Mouse (Mus musculus): ENCODE measurements at regions not wholly inside any gene's neighbourhood (a gene's known extent, or its start where the extent isn't known, plus 50 kb on each side); places are given as distances from the start of the nearest gene placed in this dataset.
"Not testable (repeated sequence)": the region's sequence is repeated elsewhere in the genome, so short reads cannot be mapped to it uniquely, and the experiment has no call there.

DNA sequence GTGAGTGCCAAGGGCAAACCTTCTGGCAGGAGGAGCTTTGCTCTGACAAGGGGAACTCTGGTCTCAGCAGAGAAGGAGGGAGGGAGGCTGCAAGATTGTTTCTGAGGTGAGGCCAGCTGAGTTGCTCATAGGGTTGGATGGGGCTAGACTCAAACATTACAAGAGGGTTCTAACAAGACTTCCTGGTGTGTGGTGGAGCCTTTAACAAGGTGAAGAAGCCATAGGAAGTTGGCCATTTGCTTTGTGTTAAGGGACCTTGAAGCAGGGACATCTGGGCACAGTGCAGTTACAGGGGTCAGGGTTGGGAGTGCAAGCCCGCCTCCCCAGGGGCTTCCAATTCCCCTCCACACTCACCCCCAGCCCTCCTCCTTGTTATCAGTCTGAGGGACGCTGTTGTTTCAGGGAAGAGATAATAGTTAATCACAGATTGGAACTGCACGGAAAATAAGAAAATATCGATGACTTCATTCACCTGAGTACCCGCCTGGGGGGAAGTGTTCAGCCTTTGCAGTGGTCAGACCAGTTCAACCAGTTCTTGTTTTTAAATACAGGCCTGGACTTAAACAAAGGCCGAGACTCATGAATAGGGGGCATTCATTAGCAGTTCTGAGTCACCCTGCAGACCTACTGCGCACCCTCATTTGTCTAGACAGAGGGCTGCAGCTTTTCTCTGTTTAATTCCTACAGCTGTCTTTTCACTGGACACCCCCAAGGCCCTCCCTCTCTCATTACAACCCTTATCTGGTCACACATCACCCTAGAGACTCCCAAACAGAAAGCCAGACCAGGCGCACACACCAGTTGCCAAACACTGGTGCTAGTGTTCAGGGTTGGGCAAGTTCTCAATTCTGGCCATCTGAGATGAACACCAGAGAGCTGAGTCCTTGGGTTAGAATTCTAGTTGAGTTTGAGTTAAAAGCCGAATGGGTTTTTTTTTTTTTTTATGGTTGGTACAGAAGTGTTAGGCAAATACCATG, 139.5 kb downstream of the Bcl2l11 start:
- DNase-seq (ENCODE audit: low spot score) = no peak

DNA sequence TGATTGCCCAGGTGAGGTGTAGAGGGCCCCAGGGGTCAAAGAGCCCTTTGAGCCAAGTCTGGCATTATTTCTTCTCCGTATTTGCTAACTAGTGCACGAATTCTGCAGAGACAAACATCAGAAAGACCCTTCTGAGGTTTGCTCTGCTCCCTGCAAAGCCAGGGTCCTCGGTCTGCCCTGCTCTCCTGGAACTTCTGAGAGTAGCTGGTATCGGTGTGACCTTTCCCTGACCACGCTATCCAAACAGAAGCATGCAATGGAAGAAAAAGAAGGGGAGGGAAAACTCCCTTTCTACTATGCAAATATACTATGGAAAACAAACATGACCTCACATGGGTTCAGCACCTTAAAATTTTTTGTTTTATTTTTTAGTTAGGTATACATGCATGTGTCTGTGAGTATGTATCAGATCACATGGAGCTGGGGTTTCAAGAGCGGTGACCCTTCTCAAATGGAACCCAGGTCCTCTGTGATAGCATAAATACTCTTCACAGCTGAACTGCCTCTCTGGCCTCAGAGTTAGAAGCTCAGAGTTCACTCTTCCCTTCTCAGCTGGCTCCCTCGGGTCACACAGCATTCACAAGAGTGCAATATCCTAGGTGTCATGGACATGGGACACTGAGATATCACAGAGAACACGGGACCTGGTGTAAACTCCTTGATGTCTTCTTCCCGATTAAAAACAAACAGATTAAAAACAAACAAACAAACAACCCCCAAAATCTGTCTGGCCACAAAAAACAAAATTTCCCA, 144.7 kb downstream of the Bcl2l11 start:
- no peak for DNase-seq (ENCODE audit: low spot score)

DNA sequence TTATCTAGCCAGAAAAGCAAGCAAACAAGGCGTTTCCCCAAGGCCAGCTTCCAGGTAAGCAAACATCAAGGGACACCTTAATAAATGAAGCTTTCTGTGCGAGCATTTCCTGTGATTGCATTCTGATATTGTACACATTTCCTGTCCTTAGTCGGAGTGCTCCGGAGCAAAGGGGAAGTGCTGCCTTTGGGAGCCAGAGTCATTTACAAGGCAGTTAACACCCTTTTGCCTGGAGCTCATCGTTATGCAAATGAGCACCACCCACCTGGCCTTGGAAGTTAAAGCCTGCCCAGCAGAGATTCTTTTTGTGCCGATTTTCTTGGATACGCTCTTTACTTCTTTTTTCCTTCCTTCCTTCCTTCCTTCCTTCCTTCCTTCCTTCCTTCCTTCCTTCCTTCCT, 147.0 kb downstream of the Bcl2l11 start:
- DNase-seq (ENCODE audit: low spot score) = no peak

DNA sequence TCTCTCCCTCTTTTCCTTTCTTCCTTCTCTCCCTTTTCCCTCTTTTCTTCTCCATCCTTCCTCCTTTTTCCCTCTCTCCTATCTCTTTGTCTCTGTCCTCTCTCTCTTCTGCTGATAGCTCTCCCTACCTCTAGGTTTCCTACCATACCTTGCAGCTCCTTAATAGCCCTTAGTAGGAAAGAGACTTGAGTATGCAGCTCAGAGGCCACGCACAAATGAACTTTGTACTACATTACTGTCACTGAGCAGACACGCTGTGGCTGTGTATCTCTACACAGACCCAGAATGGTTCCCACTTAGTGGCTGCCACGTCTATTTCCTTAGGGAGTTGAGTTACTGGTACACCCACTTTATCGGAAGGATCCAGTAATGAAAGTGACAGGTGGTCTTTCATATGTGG, 147.5 kb downstream of the Bcl2l11 start:
- DNase-seq (ENCODE audit: low spot score) = no peak

DNA sequence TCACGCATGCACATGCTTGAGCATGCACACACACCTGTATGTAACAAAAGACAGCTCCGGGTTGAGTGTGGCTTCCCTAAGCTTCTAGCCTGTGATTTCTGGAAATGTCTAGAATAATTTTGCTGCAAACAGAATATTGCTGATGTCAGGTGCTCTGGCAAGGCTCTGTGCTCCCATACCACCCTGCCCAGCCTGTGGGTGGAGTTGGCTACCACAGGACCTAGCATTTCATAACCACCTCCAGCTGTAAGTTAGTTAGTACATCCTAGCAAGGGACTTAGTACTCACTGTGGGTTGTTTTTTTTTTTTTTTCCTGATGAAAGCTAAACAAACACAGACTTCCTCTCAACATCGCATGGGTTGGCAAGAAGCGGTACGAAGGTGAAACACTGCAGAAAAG, 150.5 kb downstream of the Bcl2l11 start:
- DNase-seq (ENCODE audit: low spot score) = no peak

DNA sequence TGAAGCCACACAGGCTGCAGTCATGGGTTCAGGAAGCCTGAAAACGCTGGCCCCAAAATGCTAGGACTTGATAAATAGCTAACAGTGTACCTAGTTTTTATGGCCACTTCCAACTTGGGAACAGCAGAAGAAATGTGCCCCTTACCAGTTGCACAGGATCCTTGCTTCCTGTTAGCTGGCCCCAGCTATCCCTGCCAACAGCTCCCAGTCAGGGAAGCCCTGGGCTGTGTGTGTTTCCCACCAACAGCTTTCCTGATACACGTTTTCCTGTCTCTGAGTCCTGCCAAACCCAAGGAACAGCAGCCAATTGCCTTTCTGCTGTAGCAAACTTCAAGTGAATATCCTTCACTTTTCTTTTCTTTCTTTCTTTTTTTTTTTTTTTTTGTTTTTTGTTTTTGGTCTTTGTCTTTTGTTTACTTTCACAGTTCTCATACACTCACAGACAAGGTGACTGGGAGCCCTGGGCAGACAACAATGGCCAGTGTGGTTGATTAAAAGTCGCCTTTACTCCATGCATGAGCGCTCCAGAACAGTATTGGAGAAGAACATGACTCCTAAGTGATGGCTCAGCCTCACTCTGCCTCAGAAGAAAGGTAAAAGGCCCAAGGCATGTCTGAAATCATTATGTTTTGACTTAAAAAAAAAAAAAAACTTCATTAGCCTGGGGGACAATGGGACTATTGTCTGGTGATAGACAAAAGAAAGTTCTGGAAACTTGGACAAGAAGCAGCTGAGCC, 151.7 kb downstream of the Bcl2l11 start:
- DNase-seq (ENCODE audit: low spot score) = no peak

DNA sequence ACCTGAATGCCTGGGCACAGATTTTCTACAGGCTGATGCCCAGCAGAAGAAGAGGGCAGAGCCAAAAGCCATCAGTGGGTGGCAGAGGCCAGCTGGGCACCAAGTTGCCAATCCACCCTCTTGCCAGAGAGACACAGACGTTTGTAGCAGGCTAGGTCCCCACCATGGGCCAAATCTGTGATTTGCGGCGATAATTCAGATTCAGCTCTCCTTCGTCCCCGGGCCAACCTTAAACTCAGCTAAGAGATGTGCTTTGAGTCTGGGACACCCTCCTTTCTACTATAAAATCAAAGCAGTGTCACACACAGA, 152.2 kb downstream of the Bcl2l11 start:
- DNase-seq (ENCODE audit: low spot score) = no peak

DNA sequence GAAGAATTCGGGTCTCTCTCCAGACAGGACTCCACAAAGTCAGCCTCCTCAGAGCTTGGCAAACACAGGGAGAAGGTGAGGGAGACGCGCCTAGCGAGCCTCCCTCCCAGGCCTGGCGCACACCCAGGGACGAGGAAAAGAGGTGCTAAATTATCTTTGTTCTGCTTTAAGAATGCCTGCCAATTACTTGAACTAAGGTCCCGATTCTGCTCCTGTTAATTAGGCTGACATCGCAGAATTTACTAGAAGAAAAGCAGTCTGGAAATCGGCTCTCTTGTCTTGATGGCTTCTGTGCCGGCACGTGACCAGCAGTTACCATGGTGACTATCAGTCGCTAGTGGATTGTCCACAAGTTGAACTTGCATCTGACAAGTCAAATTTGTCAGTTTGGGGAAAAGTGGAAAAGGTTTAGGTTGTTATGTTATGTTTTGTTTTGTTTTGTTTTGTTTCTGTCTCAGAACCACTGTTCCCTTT, 152.8 kb downstream of the Bcl2l11 start:
- no peak for DNase-seq (ENCODE audit: low spot score)

DNA sequence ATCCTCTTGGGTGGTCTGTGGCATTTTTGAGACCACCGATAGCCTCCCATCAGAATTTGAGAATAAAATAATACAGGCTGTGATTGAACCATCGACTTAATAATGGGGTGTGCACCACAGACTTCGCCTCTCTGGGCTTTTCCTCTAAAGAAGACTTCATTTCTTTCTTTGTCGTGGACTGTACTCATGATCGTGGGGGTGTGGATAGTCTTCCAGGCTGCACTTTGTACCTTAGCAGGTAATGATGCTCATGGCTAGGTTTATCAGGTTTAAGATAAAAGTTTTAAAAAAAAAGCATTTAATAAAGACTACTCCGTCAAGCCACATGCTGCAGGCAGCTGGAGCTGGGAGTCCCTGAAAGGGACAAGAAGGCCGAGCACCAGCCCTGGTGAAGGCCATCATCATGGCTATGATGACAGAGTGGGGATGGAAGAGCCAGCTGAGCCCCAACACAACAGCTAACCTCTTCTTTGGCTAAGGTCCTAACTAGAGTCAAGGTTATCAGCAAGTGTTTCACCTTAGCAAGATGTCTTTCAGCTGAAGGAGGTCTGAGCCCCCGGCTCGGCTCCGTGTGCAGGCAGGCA, 153.4 kb downstream of the Bcl2l11 start:
- no peak for DNase-seq (ENCODE audit: low spot score)

DNA sequence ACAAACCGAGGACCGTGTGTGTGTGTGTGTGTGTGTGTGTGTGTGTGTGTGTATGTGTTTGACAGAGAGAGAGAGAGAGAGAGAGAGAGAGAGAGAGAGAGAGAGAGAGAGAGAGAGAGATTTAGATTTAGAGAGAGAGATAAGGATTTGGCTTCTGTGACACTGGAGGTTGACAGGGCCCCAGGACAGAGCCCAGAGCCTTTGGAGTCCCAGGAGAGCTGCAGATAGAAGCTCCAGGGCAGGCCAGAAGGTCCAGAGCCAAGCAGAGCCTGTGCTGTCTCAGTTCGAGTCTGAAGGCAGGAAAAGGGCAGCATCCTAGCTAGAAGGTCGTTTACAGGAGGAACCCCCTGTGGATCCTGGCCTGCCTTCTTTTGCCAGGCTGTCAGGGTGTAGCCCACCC, 156.8 kb downstream of the Bcl2l11 start:
- DNase-seq (ENCODE audit: low spot score) = no peak

DNA sequence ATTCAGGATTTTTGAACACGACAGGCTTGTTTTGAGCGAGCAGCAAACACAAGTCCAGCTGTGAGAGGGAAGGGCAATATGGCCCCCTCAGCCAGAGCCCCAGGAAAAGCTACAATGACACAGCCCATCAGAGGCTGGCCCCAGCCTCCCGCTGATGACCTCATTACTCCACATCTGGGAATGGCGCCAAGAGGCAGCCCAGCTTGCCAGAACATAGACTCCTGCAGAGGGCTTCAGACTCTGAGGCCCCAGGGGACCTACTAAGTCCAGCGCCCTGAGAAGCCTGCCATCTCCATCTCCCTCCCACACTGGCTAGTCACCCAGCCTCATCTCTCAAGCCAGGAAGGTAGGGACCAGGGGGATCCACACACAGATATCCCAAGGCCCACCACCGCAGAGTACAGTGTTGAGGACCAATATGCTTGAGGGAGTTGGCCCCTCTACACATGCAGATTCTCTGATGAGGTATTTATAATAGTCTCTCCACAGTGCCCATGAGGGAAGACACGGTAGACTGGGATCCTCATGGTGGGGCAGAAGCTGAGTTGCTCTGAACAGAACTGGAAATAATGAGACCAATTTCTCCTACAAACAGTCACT, 159.1 kb downstream of the Bcl2l11 start:
- peak; percentile 50 for DNase-seq (ENCODE audit: low spot score)

DNA sequence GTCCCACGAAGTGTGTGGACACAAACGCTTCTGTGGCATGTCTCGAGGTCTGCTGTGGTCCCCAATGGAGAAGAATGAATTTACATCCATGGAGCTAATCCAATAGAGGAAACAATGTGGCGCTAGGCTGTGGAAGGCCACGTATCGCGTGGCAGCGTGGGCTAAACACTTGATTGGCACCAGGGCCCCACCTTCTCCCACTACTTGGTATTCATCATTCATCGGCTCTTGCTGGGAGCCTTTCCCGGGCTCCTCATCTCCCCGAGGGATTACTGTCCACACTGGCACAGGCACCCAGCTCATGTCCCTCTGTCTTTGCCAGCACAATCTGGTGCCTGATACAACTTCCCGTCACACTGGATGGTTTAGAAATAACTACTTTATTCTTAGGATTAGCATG, 159.6 kb downstream of the Bcl2l11 start:
- DNase-seq (ENCODE audit: low spot score) = no peak

DNA sequence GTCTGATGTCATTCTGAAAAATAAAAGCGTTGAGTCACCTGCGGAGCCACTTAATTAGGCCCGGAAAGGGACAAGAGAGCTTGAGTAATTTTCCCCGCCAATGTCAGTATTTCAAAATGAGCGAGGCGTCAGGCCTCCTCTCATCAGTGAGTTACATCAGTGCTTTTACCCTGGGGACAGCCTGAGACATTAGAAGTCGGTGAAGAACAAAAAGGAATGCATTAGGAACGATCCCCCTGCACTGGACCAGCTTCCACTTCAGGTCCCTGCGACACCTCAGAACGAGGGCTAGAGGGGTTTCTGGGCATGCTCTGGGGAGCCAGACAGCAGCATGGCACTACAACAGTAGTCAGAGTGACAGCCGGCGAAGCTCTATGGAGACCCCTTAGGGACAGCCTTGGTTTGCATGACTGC, 162.3 kb downstream of the Bcl2l11 start:
- DNase-seq (ENCODE audit: low spot score) = no peak

DNA sequence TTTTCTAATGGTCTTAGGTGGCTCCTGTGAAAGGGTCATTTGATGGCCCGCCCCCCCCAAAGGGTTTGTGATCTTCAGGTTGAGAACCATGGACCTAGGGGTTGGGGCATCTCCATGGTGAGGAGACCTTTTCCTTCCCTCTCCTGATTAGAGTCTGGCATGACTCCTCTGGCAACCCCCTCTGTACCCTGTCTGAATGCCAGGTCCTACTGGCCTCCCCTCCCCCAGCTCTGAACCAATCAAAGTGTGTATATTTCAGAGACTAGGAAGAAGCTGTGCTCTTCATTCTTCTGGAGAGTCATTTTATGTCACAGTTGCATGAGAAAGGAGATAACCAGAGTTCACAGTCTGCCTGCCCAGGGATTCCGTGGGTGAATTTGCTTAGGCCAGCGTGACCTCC, 164.8 kb downstream of the Bcl2l11 start:
- no peak for DNase-seq (ENCODE audit: low spot score)

DNA sequence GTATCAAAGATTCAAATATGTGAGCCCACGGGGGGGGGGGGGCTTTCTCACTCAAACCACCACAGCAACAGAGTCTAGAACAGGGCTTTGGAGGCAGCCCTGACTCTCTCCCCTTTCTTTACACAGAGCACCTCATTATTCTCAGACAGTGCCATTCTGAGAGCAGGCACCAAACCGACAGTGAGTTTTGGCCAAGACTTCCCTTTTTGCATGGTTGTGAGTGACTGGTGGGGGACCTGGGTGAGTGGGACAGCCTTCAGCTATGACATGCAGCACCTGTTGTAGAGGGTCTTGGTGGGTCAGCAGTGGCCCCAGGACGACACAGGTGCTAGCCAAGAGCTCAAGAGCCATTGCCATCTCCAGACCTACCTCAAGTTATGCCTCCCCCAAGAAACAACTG, 168.8 kb downstream of the Bcl2l11 start:
- no peak for DNase-seq (ENCODE audit: low spot score)

DNA sequence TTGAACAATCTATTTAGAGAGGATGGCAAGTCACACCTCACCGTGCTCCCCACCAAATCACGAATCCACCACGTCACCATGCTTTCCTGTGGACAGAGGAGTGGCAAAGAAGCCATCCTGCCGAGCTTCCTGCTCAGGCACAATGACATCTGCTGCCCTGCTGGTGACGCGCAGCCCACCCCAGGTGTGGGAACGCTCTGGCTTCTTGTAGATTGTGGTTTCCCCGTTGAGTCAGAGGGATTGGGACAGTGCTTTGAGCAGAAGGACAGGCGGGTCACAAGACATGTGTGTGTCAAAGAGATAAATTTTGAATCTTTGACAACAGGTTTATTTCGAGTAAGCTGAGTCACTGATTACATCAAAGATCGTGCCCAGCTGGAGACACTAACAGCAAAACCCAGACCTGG, 169.2 kb downstream of the Bcl2l11 start:
- DNase-seq (ENCODE audit: low spot score) = no peak

DNA sequence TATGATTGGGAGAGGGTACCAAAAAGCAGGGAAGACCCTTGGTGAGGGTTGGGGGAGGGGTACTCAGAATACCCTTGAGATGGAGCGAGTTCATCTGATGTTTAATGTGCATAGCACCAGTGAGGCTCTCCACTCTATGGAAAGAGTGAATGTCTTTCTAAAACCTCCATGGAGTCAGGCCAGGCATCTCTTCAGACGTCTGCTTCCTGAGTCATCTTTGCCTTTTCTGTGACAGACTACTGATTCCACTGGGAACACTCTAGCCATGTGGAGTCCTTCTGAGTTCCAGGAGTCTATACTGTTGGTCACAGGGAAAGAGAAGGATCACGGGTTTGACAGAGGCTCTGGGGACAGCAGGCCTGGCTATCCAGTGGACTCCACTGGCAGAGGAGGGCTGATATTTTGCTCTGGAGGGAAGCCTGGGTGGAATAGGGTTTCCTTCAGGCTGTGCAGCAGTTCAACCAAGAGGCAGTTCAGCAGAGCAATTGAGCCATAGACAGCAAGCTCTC, 169.9 kb downstream of the Bcl2l11 start:
- no peak for DNase-seq (ENCODE audit: low spot score)

DNA sequence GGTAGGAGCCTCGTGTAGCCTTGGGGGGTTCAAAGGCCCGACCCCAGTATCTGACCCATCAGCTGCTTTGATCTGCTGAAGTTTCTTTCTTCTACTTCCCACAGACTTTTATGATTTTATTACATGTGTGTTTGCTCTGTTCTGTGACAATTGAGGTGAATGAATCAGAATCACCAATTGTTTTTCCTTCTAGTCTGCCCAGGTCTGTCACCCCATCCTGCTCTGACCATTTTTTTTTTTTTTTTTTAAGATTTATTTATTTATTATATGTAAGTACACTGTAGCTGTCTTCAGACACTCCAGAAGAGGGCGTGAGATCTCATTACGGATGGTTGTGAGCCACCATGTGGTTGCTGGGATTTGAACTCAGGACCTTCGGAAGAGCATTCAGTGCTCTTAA, 170.6 kb downstream of the Bcl2l11 start:
- DNase-seq (ENCODE audit: low spot score) = not testable (repeated sequence)

DNA sequence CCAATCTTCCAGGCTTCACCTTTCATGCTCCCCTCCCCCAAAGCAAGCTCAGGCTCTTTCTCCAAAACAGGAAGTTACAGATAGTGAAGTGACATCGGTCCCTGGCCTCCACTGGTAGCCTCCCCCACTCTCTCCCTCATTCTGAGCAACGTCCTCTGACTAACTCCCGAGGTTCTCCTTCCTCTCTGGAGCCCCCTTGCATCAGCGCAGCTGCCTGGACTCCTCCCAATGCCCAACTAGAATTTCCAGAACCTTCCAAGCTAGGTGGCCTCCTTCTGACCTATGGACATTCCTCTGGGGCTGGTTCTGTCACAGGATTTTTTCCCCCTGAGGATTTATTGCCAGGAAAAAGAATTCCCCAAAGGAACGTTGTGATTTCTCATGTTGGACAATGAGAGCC, 171.1 kb downstream of the Bcl2l11 start:
- DNase-seq (ENCODE audit: low spot score) = no peak

DNA sequence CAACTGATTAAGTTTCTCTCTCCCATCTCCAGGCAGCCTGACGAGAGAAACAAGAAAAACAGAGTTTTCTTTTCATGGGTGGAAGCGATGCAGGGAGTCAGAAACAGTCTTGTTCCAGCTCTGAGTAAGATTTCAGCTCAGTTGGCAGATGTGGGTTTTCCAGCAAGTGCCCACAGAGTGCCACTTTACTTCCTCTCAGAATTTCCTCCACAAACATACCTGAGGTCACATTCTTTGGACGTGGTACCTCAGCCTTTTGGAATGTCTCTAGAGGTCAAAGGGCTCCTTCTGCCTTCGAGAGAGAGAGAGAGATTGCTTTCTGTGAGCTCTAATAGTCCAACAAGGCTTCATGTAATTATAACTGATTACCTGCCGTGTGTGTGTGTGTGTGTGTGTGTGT, 172.0 kb downstream of the Bcl2l11 start:
- no peak for DNase-seq (ENCODE audit: low spot score)

DNA sequence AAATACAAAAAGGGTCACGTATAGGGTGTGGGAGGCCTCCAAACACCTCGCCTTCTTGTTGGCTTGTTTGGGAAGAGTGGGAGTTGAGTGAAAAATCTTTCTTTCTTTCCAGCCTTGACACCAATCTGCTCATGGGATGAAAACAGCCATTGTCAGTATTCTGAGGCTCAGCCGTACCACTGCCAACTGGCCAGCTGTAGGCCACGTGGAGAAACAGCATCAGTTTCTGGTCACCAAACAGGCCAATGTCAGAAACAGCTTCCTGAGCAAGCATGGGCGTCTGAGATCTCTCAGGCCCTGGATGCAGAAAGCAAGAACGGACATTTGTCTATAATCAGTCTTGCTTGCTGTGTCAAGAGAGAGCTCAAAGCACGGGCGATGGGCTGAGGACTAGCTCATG, 173.2 kb downstream of the Bcl2l11 start:
- DNase-seq (ENCODE audit: low spot score) = no peak

DNA sequence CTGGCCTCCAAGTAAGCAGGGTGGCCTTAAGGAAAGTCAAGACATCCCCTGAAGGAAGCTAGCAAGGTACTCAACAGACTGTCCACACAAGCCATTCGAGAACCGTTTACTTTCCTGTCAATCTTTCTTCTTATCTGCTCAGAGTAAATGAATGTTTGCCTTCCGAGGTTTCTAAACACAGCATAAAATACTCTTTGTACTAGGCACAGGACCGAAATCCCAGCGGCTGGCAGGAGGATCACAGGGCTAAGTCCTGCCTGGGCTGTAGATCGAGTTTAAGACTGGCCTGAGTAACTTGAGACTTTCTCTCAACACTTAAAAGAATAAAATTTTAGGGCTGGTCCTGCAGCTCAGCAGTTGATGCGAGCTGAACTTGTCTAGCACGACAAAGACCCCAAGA, 175.9 kb downstream of the Bcl2l11 start:
- DNase-seq (ENCODE audit: low spot score) = no peak
